Mouse (Mus musculus) midbrain, embryonic 16.5 days (tissue): ENCODE measurements around the gene Tiam1. TPM values are rescaled to one million over a fixed set of nuclear protein-coding genes. Genes with fewer than 3 reads are reported as not detected.

Experiments
- ATAC-seq: fragments of 200-750 bp; cut with Nextera tagmentation; 2 replicates; pipeline ENCODE4 v1.8.0; 2017; ENCODE audit warnings: moderate TSS enrichment
- H3K27ac ChIP-seq: fragments of 300-500 bp; sonication (generic); 2 replicates; pipeline ENCODE4 v1.5.1; 2014; ENCODE audit warnings: mild to moderate bottlenecking, low read length, mixed read lengths
- H3K27me3 ChIP-seq: fragments of 300-500 bp; sonication (generic); 2 replicates; pipeline ENCODE4 v1.6.1; 2014; ENCODE audit warnings: low read depth, low read length, mixed read lengths; ENCODE audit not compliant: control insufficient read depth, insufficient read depth
- H3K36me3 ChIP-seq: fragments of 300-500 bp; sonication (generic); 2 replicates; pipeline ENCODE4 v1.6.1; 2014; ENCODE audit warnings: mild to moderate bottlenecking, low read length, moderate library complexity, mixed read lengths; ENCODE audit not compliant: control insufficient read depth, insufficient read depth
- H3K4me1 ChIP-seq: fragments of 300-500 bp; sonication (generic); 2 replicates; pipeline ENCODE4 v1.6.1; 2014; ENCODE audit warnings: mild to moderate bottlenecking, low read length, mixed read lengths; ENCODE audit not compliant: control insufficient read depth, insufficient read depth
- H3K4me2 ChIP-seq: fragments of 300-500 bp; sonication (generic); 2 replicates; pipeline ENCODE4 v1.6.1; 2014; ENCODE audit warnings: mild to moderate bottlenecking, low read length, mixed read lengths
- H3K4me3 ChIP-seq: fragments of 300-500 bp; sonication (generic); 2 replicates; pipeline ENCODE4 v1.5.1; 2014; ENCODE audit warnings: low read depth, mild to moderate bottlenecking, low read length, moderate library complexity, mixed read lengths
- H3K9ac ChIP-seq: fragments of 300-500 bp; sonication (generic); 2 replicates; pipeline ENCODE4 v1.6.1; 2014; ENCODE audit warnings: low read depth, low read length, mixed read lengths
- H3K9me3 ChIP-seq: fragments of 300-500 bp; sonication (generic); replicated peaks from 2 replicates; pipeline ENCODE4 v1.6.1; 2014; ENCODE audit warnings: mild to moderate bottlenecking, low read length, mixed read lengths; ENCODE audit not compliant: control insufficient read depth, poor library complexity, severe bottlenecking
- WGBS: fragments of 180-500 bp; shearing (Covaris S2); extraction: QIAGEN DNeasy Blood & Tissue Kit; methylation state at CpG from one replicate; pipeline ENCODE4 v1.1.7; 2014; 5-methylcytosine and 5-hydroxymethylcytosine counted together
- polyA plus RNA-seq: library from polyadenylated mRNA; unstranded; fragments of >200 nt; fragmentation: Nextera tagmentation; extraction: Ambion mirVana; gene quantifications from 2 replicates; pipeline ENCODE4 v1.2.1, GENCODE M21; 2015

Gene Tiam1
- polyA plus RNA-seq, 1 experiment from 2014 or later = 23.5 TPM

- H3K27me3 ChIP-seq = no peaks in the 10 kb centered on the region
- WGBS = 47% methylated on average over 14 of the region's 14 CpGs
- H3K36me3 ChIP-seq = no peaks in the 10 kb centered on the region
- peak; percentile 30; the same call in 1 of the 2 replicates for ATAC-seq
- no peak overlapping the region for H3K4me3 ChIP-seq
- peaks cover 13% of the 10 kb centered on the region for H3K4me1 ChIP-seq
- H3K9me3 ChIP-seq = no peaks in the 10 kb centered on the region
- H3K9ac ChIP-seq = no peak overlapping the region
- no peak overlapping the region for H3K27ac ChIP-seq
- no peak overlapping the region for H3K4me2 ChIP-seq
Measured at GRCm38 (mm10) chr16:89924249-89924890, 219.2 kb downstream of the Tiam1 start.

GRCm38 (mm10) chr16:89923311-89923710 lies 220.3 kb downstream of the Tiam1 start:
- no peaks in the 10 kb centered on the region for H3K27me3 ChIP-seq
- 79% methylated on average over 8 of the region's 8 CpGs for WGBS
- H3K9me3 ChIP-seq = no peaks in the 10 kb centered on the region
- H3K9ac ChIP-seq = no peak overlapping the region
- peaks cover 13% of the 10 kb centered on the region for H3K4me1 ChIP-seq
- H3K27ac ChIP-seq = no peak overlapping the region
- H3K4me2 ChIP-seq = no peak overlapping the region
- H3K36me3 ChIP-seq = no peaks in the 10 kb centered on the region
- ATAC-seq = no peak
- H3K4me3 ChIP-seq = no peak overlapping the region

- ATAC-seq = no peak
- no peak overlapping the region for H3K4me2 ChIP-seq
- H3K4me1 ChIP-seq = peaks cover 13% of the 10 kb centered on the region
- no peak overlapping the region for H3K9ac ChIP-seq
- H3K36me3 ChIP-seq = no peaks in the 10 kb centered on the region
- 86% methylated on average over 8 of the region's 8 CpGs for WGBS
- H3K9me3 ChIP-seq = no peaks in the 10 kb centered on the region
- no peak overlapping the region for H3K4me3 ChIP-seq
- no peaks in the 10 kb centered on the region for H3K27me3 ChIP-seq
- H3K27ac ChIP-seq = no peak overlapping the region
Measured at GRCm38 (mm10) chr16:89922458-89922857, 221.1 kb downstream of the Tiam1 start.

GRCm38 (mm10) chr16:89921370-89921769 lies 222.2 kb downstream of the Tiam1 start:
- ATAC-seq = no peak
- no peak overlapping the region for H3K9ac ChIP-seq
- no peak overlapping the region for H3K4me3 ChIP-seq
- peaks cover 13% of the 10 kb centered on the region for H3K4me1 ChIP-seq
- H3K27me3 ChIP-seq = no peaks in the 10 kb centered on the region
- 70% methylated on average over 14 of the region's 14 CpGs for WGBS
- no peaks in the 10 kb centered on the region for H3K9me3 ChIP-seq
- H3K36me3 ChIP-seq = no peaks in the 10 kb centered on the region
- H3K4me2 ChIP-seq = no peak overlapping the region
- no peak overlapping the region for H3K27ac ChIP-seq

GRCm38 (mm10) chr16:89920417-89920816 lies 223.2 kb downstream of the Tiam1 start:
- Histone ChIP-seq H3K4me1 (peaks cover 13% of the 10 kb centered on the region), H3K27me3 (no peaks in the 10 kb centered on the region), H3K4me3 (no peak overlapping the region), H3K9me3 (no peaks in the 10 kb centered on the region), H3K4me2 (no peak overlapping the region), H3K36me3 (no peaks in the 10 kb centered on the region), H3K9ac (no peak overlapping the region), H3K27ac (no peak overlapping the region)
- ATAC-seq = no peak
- 75% methylated on average over 8 of the region's 8 CpGs for WGBS

GRCm38 (mm10) chr16:89917404-89917803 lies 226.2 kb downstream of the Tiam1 start:
- Histone ChIP-seq H3K4me3 (no peak overlapping the region), H3K9me3 (no peaks in the 10 kb centered on the region), H3K4me2 (no peak overlapping the region), H3K4me1 (no peaks in the 10 kb centered on the region; the same call in 1 of the 2 replicates), H3K9ac (no peak overlapping the region), H3K27ac (no peak overlapping the region), H3K36me3 (no peaks in the 10 kb centered on the region), H3K27me3 (no peaks in the 10 kb centered on the region)
- ATAC-seq = no peak
- WGBS = 88% methylated on average over 15 of the region's 15 CpGs

- no peaks in the 10 kb centered on the region for H3K36me3 ChIP-seq
- ATAC-seq = no peak
Measured at GRCm38 (mm10) chr16:89914946-89915345, 228.6 kb downstream of the Tiam1 start.

GRCm38 (mm10) chr16:89912686-89913375 lies 230.7 kb downstream of the Tiam1 start:
- Histone ChIP-seq H3K27me3 (no peaks in the 10 kb centered on the region), H3K36me3 (no peaks in the 10 kb centered on the region), H3K27ac (no peak overlapping the region), H3K4me2 (no peak overlapping the region), H3K4me1 (peaks cover 7% of the 10 kb centered on the region), H3K9ac (no peak overlapping the region), H3K4me3 (no peak overlapping the region), H3K9me3 (no peaks in the 10 kb centered on the region)
- ATAC-seq = no peak
- 59% methylated on average over 8 of the region's 8 CpGs for WGBS

More at GRCm38 (mm10) chr16:89914946-89915345, 228.6 kb downstream of the Tiam1 start:
- Histone ChIP-seq H3K27ac (no peak overlapping the region), H3K9me3 (no peaks in the 10 kb centered on the region), H3K9ac (no peak overlapping the region), H3K4me3 (no peak overlapping the region), H3K4me2 (no peak overlapping the region), H3K4me1 (no peaks in the 10 kb centered on the region; the same call in 1 of the 2 replicates), H3K27me3 (no peaks in the 10 kb centered on the region)
- 90% methylated on average over 4 of the region's 4 CpGs for WGBS

- peak overlapping the region; percentile 26; the same call in 1 of the 2 replicates for H3K27ac ChIP-seq
- no peak overlapping the region; the same call in 1 of the 2 replicates for H3K9ac ChIP-seq
- H3K36me3 ChIP-seq = no peaks in the 10 kb centered on the region
- no peaks in the 10 kb centered on the region for H3K27me3 ChIP-seq
- H3K9me3 ChIP-seq = no peaks in the 10 kb centered on the region
- peak; percentile 29; the same call in 1 of the 2 replicates for ATAC-seq
- 34% methylated on average over 26 of the region's 26 CpGs for WGBS
- no peak overlapping the region for H3K4me3 ChIP-seq
- H3K4me2 ChIP-seq = peak overlapping the region; percentile 38
- peaks cover 7% of the 10 kb centered on the region for H3K4me1 ChIP-seq
Measured at GRCm38 (mm10) chr16:89909393-89910068, 234.0 kb downstream of the Tiam1 start.
